Mouse (Mus musculus) testis, postnatal 14 days (tissue): ENCODE data around the gene Mfsd12.

Experiments
- DNase-seq: peaks from one replicate; pipeline ENCODE4 v3.0.0; 2021; ENCODE audit warnings: low spot score

Mfsd12 gene

GRCm38 (mm10) chr10:81403511-81403910 is 46.2 kb downstream of the Mfsd12 start:
- no peak for DNase-seq

- peak; percentile 75 for DNase-seq
These were observed 46.8 kb downstream of the Mfsd12 start for GRCm38 (mm10) chr10:81404082-81404481.

GRCm38 (mm10) chr10:81404720-81405119 is 47.4 kb downstream of the Mfsd12 start:
- DNase-seq = no peak

- no peak for DNase-seq
These were observed 48.4 kb downstream of the Mfsd12 start for GRCm38 (mm10) chr10:81405588-81406201.

GRCm38 (mm10) chr10:81406504-81407440 is 49.5 kb downstream of the Mfsd12 start:
- DNase-seq = no peak

GRCm38 (mm10) chr10:81407539-81408423 is 50.5 kb downstream of the Mfsd12 start:
- DNase-seq = peak; percentile 71

- no peak for DNase-seq
These were observed 51.1 kb downstream of the Mfsd12 start for GRCm38 (mm10) chr10:81408424-81408729.

- no peak for DNase-seq
These were observed 51.6 kb downstream of the Mfsd12 start for GRCm38 (mm10) chr10:81408871-81409291.

- DNase-seq = no peak
These were observed 52.0 kb downstream of the Mfsd12 start for GRCm38 (mm10) chr10:81409330-81409729.

- no peak for DNase-seq
These were observed 53.1 kb downstream of the Mfsd12 start for GRCm38 (mm10) chr10:81410350-81410749.

GRCm38 (mm10) chr10:81410981-81411380 is 53.7 kb downstream of the Mfsd12 start:
- no peak for DNase-seq

- DNase-seq = no peak
These were observed 54.4 kb downstream of the Mfsd12 start for GRCm38 (mm10) chr10:81411471-81412400.

GRCm38 (mm10) chr10:81412586-81413309 is 55.5 kb downstream of the Mfsd12 start:
- no peak for DNase-seq

GRCm38 (mm10) chr10:81413310-81414261 is 56.3 kb downstream of the Mfsd12 start:
- peak; percentile 75 for DNase-seq

GRCm38 (mm10) chr10:81414682-81415081 is 57.4 kb downstream of the Mfsd12 start:
- DNase-seq = no peak

GRCm38 (mm10) chr10:81415146-81415545 is 57.9 kb downstream of the Mfsd12 start:
- no peak for DNase-seq
